ENCODE assay signal across 7 mouse cellular contexts in genomic region chr7:98160041-98160740, GRCm38 (mm10). TPM values are rescaled to one million over a fixed set of nuclear protein-coding genes. Genes with fewer than 3 reads are reported as not detected.
DNase-seq lines count a peak whose midpoint lies in the region; ATAC-seq and TF ChIP-seq lines count a peak whose summit lies in the region.

No protein-coding gene starts in this region.

- H3K4me3 ChIP-seq in kidney, adult 2 months (ENCODE audit: insufficient read depth, low read depth, low read length): no peak overlapping the region
- H3K4me3 ChIP-seq in embryonic facial prominence, embryonic 15.5 days (replicated peaks): no peak overlapping the region

- peak; percentile 42 for DNase-seq in kidney, adult 2 months
- no peak for DNase-seq in kidney, adult 9 months
- peak; percentile 26 to 66 for DNase-seq in kidney, postnatal 36 days
- peak; percentile 50 for DNase-seq in lung, postnatal 36 days
- DNase-seq in testis, postnatal 10 days (ENCODE audit: low spot score): no peak
- no peak for DNase-seq in Muller cell, postnatal 12 days (ENCODE audit: inconsistent ontology term)

- no peak for TF ChIP-seq CTCF in kidney, adult 2 months (conservative IDR thresholded peaks at IDR 0.05; ENCODE audit: insufficient read depth, insufficient read length, low read depth, low read length)

- TF ChIP-seq POLR2A in kidney, adult 2 months (IDR thresholded peaks at IDR 0.05; ENCODE audit: low read depth, low read length): no peak

- peak overlapping the region; percentile 78 for H3K27ac ChIP-seq in kidney, adult 2 months (ENCODE audit: insufficient read depth, low read depth, low read length)
- H3K27ac ChIP-seq in embryonic facial prominence, embryonic 15.5 days (replicated peaks): peak overlapping the region; percentile 29; the same call in 1 of the 2 replicates

- H3K27me3 ChIP-seq in kidney, adult 2 months (replicated peaks; ENCODE audit: control insufficient read depth, insufficient read depth, low read length): no peaks in the 10 kb centered on the region
- no peaks in the 10 kb centered on the region for H3K27me3 ChIP-seq in embryonic facial prominence, embryonic 15.5 days

- no peak for ATAC-seq in embryonic facial prominence, embryonic 15.5 days (ENCODE audit: insufficient number of reproducible peaks, low FRiP score, low TSS enrichment, low read depth)

- no peaks in the 10 kb centered on the region for H3K9me3 ChIP-seq in embryonic facial prominence, embryonic 15.5 days (replicated peaks)

- peaks cover 30% of the 10 kb centered on the region for H3K4me1 ChIP-seq in kidney, adult 2 months (ENCODE audit: control insufficient read depth, insufficient read depth, low read length)
- peaks cover 63% of the 10 kb centered on the region for H3K4me1 ChIP-seq in embryonic facial prominence, embryonic 15.5 days

- no peaks in the 10 kb centered on the region for H3K36me3 ChIP-seq in kidney, adult 2 months (ENCODE audit: control insufficient read depth, insufficient read depth, low read length)
- H3K36me3 ChIP-seq in embryonic facial prominence, embryonic 15.5 days: 0 out of 2 replicates have a peak, but pooled peaks cover 4% of the 10 kb centered on the region

- no peak overlapping the region for H3K4me2 ChIP-seq in embryonic facial prominence, embryonic 15.5 days (replicated peaks)

- WGBS in kidney, adult 2 months: 25% methylated on average over 8 of the region's 8 CpGs
- WGBS in embryonic facial prominence, embryonic 15.5 days: 40% methylated on average over 8 of the region's 8 CpGs

- H3K9ac ChIP-seq in embryonic facial prominence, embryonic 15.5 days: no peak overlapping the region

RNA-seq across cellular contexts. Expression of gene Omp, which starts 14.9 kb away (rescaled TPM):
- 0.53 and 1.3 TPM in 2 replicates for polyA plus RNA-seq in kidney, adult 2 months (2012; rRNA removed)
- 7.3 and 10.7 TPM in 2 replicates for polyA plus RNA-seq in embryonic facial prominence, embryonic 15.5 days (2015; fragmentation: Nextera tagmentation; extraction: Ambion mirVana)

RNA-seq across cellular contexts. Expression of gene Capn5, which starts 17.9 kb away (rescaled TPM):
- polyA plus RNA-seq in kidney, adult 2 months (2012; rRNA removed): 13.8 and 14.6 TPM in 2 replicates
- polyA plus RNA-seq in embryonic facial prominence, embryonic 15.5 days (2015; fragmentation: Nextera tagmentation; extraction: Ambion mirVana): 9.2 and 11.2 TPM in 2 replicates

RNA-seq across cellular contexts. Expression of gene B3gnt6, which starts 39.1 kb away (rescaled TPM):
- 0.07 TPM in 1 of 2 replicates, not detected in the other for polyA plus RNA-seq in kidney, adult 2 months (2012; rRNA removed)
- polyA plus RNA-seq in embryonic facial prominence, embryonic 15.5 days (2015; fragmentation: Nextera tagmentation; extraction: Ambion mirVana): not detected in 2 replicates

RNA-seq across cellular contexts. Expression of gene Myo7a, which starts 40.9 kb away (rescaled TPM):
- polyA plus RNA-seq in kidney, adult 2 months (2012; rRNA removed): 24.6 and 29.8 TPM in 2 replicates
- polyA plus RNA-seq in embryonic facial prominence, embryonic 15.5 days (2015; fragmentation: Nextera tagmentation; extraction: Ambion mirVana): 7.2 and 9.8 TPM in 2 replicates

Comparison
In these comparisons a context has a peak if more than half of its experiments do, and no peak if none do; other contexts are left out.
1. DNase-seq: peak in kidney, adult 2 months (single experiment), kidney, postnatal 36 days (2 of 2) and lung, postnatal 36 days (single experiment); none in kidney, adult 9 months (single experiment), testis, postnatal 10 days (single experiment) and Muller cell, postnatal 12 days (single experiment).